Mouse (Mus musculus): ENCODE results near the gene Hoxa6. TPM values are rescaled to one million over a fixed set of nuclear protein-coding genes. Genes with fewer than 3 reads are reported as not detected.

Gene Hoxa6
- total and polyA plus RNA-seq, 3 experiments = 0.58 to 2.2 (median 2.1) TPM

- H3K27ac ChIP-seq (ENCODE audit: insufficient read depth, low read depth) = no peak overlapping the region
- no peak for DNase-seq (ENCODE audit: extremely low read depth)
- no peaks in the 10 kb centered on the region for H3K27me3 ChIP-seq (replicated peaks)
Measured at GRCm38 (mm10) chr6:52238155-52238545, 29.6 kb upstream of the Hoxa6 start.

GRCm38 (mm10) chr6:52237346-52238154, 29.0 kb upstream of the Hoxa6 start:
- Histone ChIP-seq H3K36me3 (replicated peaks in 1 of 2; ENCODE audit: control insufficient read depth in 1 of 2, insufficient read depth in 1 of 2, low read length in 1 of 2) (peaks cover 3 to 42% of the 10 kb centered on the region in 2 experiments), H3K27me3 (replicated peaks) (no peaks in the 10 kb centered on the region), H3K9me3 (replicated peaks; ENCODE audit: low read length) (peaks cover 33% of the 10 kb centered on the region), H3K4me3 (replicated peaks in 1 of 3; ENCODE audit: low read depth in 2 of 3, low read length in 2 of 3, poor library complexity in 1 of 3) (no peak overlapping the region), H3K4me1 (ENCODE audit: control insufficient read depth in 1 of 2, insufficient read depth in 2 of 2) (peaks cover 0 to 12% of the 10 kb centered on the region in 2 experiments; a peak in 2 of 4 replicates), H3K79me2 (replicated peaks; ENCODE audit: control insufficient read depth, extremely low read depth, insufficient read depth, poor library complexity, severe bottlenecking) (no peaks in the 10 kb centered on the region), H3K4me2 (ENCODE audit: insufficient read depth, low read depth, poor library complexity, severe bottlenecking) (no peak overlapping the region), H3K27ac (ENCODE audit: insufficient read depth, low read depth) (no peak overlapping the region), H3K9ac (ENCODE audit: insufficient read depth, low read depth) (no peak overlapping the region)
- in situ Hi-C loops (cut with MboI; ENCODE audit: low pct_ligation_motif_present, low pct_unique_long_range_greater_than_20kb, low sequenced_read_pairs) = no loop called here
- no peak for DNase-seq (ENCODE audit: extremely low read depth)
- dilution Hi-C loops (cut with MboI; ENCODE audit: extremely low pct_ligation_motif_present, extremely low pct_unique_long_range_greater_than_20kb, low sequenced_read_pairs) = no loop called here
- TF ChIP-seq CHD2 (IDR thresholded peaks at IDR 0.05; ENCODE audit: low read length) = no peak

More at GRCm38 (mm10) chr6:52238155-52238545, 29.6 kb upstream of the Hoxa6 start:
- no peak overlapping the region for H3K4me2 ChIP-seq (ENCODE audit: insufficient read depth, low read depth, poor library complexity, severe bottlenecking)
- H3K79me2 ChIP-seq (replicated peaks; ENCODE audit: control insufficient read depth, extremely low read depth, insufficient read depth, poor library complexity, severe bottlenecking) = no peaks in the 10 kb centered on the region
- in situ Hi-C loops (cut with MboI; ENCODE audit: low pct_ligation_motif_present, low pct_unique_long_range_greater_than_20kb, low sequenced_read_pairs) = no loop called here
- H3K9ac ChIP-seq (ENCODE audit: insufficient read depth, low read depth) = no peak overlapping the region
- no peak overlapping the region for H3K4me3 ChIP-seq (replicated peaks in 1 of 3; ENCODE audit: low read depth in 2 of 3, low read length in 2 of 3, poor library complexity in 1 of 3)
- peaks cover 2 to 36% of the 10 kb centered on the region in 2 experiments for H3K36me3 ChIP-seq (replicated peaks in 1 of 2; ENCODE audit: control insufficient read depth in 1 of 2, insufficient read depth in 1 of 2, low read length in 1 of 2)
- peaks cover 27% of the 10 kb centered on the region for H3K9me3 ChIP-seq (replicated peaks; ENCODE audit: low read length)
- dilution Hi-C loops (cut with MboI; ENCODE audit: extremely low pct_ligation_motif_present, extremely low pct_unique_long_range_greater_than_20kb, low sequenced_read_pairs) = no loop called here
- TF ChIP-seq ZMIZ1 (IDR thresholded peaks at IDR 0.05; ENCODE audit: low read depth, low read length) (no peak), KAT2A (IDR thresholded peaks at IDR 0.05; ENCODE audit: insufficient replicate concordance, low read length) (no peak), HCFC1 (IDR thresholded peaks at IDR 0.05; ENCODE audit: low read depth, low read length) (no peak), JUN (IDR thresholded peaks at IDR 0.05; ENCODE audit: insufficient read depth, low read depth, low read length) (no peak), POLR2AphosphoS2 (IDR thresholded peaks at IDR 0.05; ENCODE audit: low read depth, low read length) (no peak), SMC3 (IDR thresholded peaks at IDR 0.05; ENCODE audit: low read depth, low read length) (no peak), IRF4 (IDR thresholded peaks at IDR 0.05; ENCODE audit: low read depth, low read length) (no peak), CTCF (conservative IDR thresholded peaks at IDR 0.05 in 1 of 2, IDR thresholded peaks at IDR 0.05 in 1 of 2; ENCODE audit: low read depth in 2 of 2, low read length in 2 of 2) (no peak), USF1 (IDR thresholded peaks at IDR 0.05; ENCODE audit: low read depth, low read length) (no peak), TCF12 (IDR thresholded peaks at IDR 0.05; ENCODE audit: low read depth, low read length) (no peak), MEF2A (IDR thresholded peaks at IDR 0.05; ENCODE audit: borderline replicate concordance, low read depth, low read length) (no peak), ZC3H11A (IDR thresholded peaks at IDR 0.05; ENCODE audit: low read depth, low read length) (no peak), MYC (IDR thresholded peaks at IDR 0.05; ENCODE audit: low read depth, low read length) (no peak)
- H3K4me1 ChIP-seq (ENCODE audit: control insufficient read depth in 1 of 2, insufficient read depth in 2 of 2) = peaks cover 0 to 12% of the 10 kb centered on the region in 2 experiments; a peak in 2 of 4 replicates

Data from CH12.LX (cell line).